Mouse (Mus musculus): ENCODE data around the gene Zfand3. TPM values are rescaled to one million over a fixed set of nuclear protein-coding genes. Genes with fewer than 3 reads are reported as not detected.

Gene Zfand3
- total RNA-seq, 2 experiments from 2014 or later: 91.3 to 106 TPM

- no peak for DNase-seq (ENCODE audit: low spot score in 2 of 2)
Observed at GRCm38 (mm10) chr17:30099670-30100069, 95.1 kb downstream of the Zfand3 start.

- no peak for DNase-seq (ENCODE audit: low spot score in 2 of 2)
Observed at GRCm38 (mm10) chr17:30101801-30102200, 97.3 kb downstream of the Zfand3 start.

GRCm38 (mm10) chr17:30103005-30103404, 98.5 kb downstream of the Zfand3 start:
- no peak for DNase-seq (ENCODE audit: low spot score in 2 of 2)

- no peak for DNase-seq (ENCODE audit: low spot score in 2 of 2)
Observed at GRCm38 (mm10) chr17:30103641-30104165, 99.2 kb downstream of the Zfand3 start.

GRCm38 (mm10) chr17:30105369-30105768, 100.8 kb downstream of the Zfand3 start:
- DNase-seq (ENCODE audit: low spot score in 2 of 2): no peak

- no peak for DNase-seq (ENCODE audit: low spot score in 2 of 2)
Observed at GRCm38 (mm10) chr17:30110678-30111077, 106.1 kb downstream of the Zfand3 start.

GRCm38 (mm10) chr17:30111556-30111955, 107.0 kb downstream of the Zfand3 start:
- no peak for DNase-seq (ENCODE audit: low spot score in 2 of 2)

GRCm38 (mm10) chr17:30112080-30112479, 107.5 kb downstream of the Zfand3 start:
- no peak for DNase-seq (ENCODE audit: low spot score in 2 of 2)

- no peak for DNase-seq (ENCODE audit: low spot score in 2 of 2)
Observed at GRCm38 (mm10) chr17:30112555-30113305, 108.2 kb downstream of the Zfand3 start.

- DNase-seq (ENCODE audit: low spot score in 2 of 2): peak; percentile 24 to 47
Observed at GRCm38 (mm10) chr17:30114761-30115160, 110.2 kb downstream of the Zfand3 start.

- DNase-seq (ENCODE audit: low spot score in 2 of 2): peak; percentile 23 to 30
Observed at GRCm38 (mm10) chr17:30116226-30116625, 111.7 kb downstream of the Zfand3 start.

- no peak for DNase-seq (ENCODE audit: low spot score in 2 of 2)
Observed at GRCm38 (mm10) chr17:30118036-30118435, 113.5 kb downstream of the Zfand3 start.

- DNase-seq (ENCODE audit: low spot score in 2 of 2): no peak
Observed at GRCm38 (mm10) chr17:30122278-30122677, 117.7 kb downstream of the Zfand3 start.

GRCm38 (mm10) chr17:30128456-30128855, 123.9 kb downstream of the Zfand3 start:
- DNase-seq (ENCODE audit: low spot score in 2 of 2): no peak

- no peak for DNase-seq (ENCODE audit: low spot score in 2 of 2)
Observed at GRCm38 (mm10) chr17:30129220-30129619, 124.7 kb downstream of the Zfand3 start.

GRCm38 (mm10) chr17:30130326-30130725, 125.8 kb downstream of the Zfand3 start:
- DNase-seq (ENCODE audit: low spot score in 2 of 2): no peak

- no peak for DNase-seq (ENCODE audit: low spot score in 2 of 2)
Observed at GRCm38 (mm10) chr17:30133641-30134040, 129.1 kb downstream of the Zfand3 start.

GRCm38 (mm10) chr17:30134955-30135735, 130.6 kb downstream of the Zfand3 start:
- DNase-seq (ENCODE audit: low spot score in 2 of 2): no peak

GRCm38 (mm10) chr17:30135890-30136289, 131.4 kb downstream of the Zfand3 start:
- no peak for DNase-seq (ENCODE audit: low spot score in 2 of 2)

- no peak for DNase-seq (ENCODE audit: low spot score in 2 of 2)
Observed at GRCm38 (mm10) chr17:30136684-30137083, 132.2 kb downstream of the Zfand3 start.

- no peak for DNase-seq (ENCODE audit: low spot score in 2 of 2)
Observed at GRCm38 (mm10) chr17:30137115-30137514, 132.6 kb downstream of the Zfand3 start.

GRCm38 (mm10) chr17:30144114-30144513, 139.6 kb downstream of the Zfand3 start:
- DNase-seq (ENCODE audit: low spot score in 2 of 2): no peak

Measured in layer of hippocampus, postnatal 10 days (tissue).